ENCODE assay signal across 27 mouse cellular contexts in the genomic region with DNA sequence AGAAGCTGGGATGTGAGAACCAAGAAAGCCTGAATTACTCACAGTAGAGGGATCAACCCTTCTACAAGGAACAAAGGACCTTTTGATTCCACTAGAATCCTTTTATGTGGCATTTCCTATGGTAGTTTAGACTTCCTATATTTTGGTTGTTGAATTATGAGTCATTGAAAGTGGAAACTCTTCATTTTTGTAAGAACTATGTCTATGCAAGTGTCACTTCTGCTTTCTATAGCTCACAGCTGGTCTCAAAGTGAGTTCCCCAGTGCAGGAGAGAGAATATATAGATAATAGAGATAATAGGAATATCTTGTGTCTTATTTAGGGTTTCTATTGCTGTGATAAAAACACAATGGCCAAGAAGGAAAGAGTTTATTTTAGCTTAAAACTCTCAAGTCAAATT. TPM values are rescaled to one million over a fixed set of nuclear protein-coding genes. Genes with fewer than 3 reads are reported as not detected.
DNase-seq lines count a peak whose midpoint lies in the region; ATAC-seq and TF ChIP-seq lines count a peak whose summit lies in the region.
"Had no signal": no experiment of that assay in that cellular context is flagged by ENCODE, and none has a peak within 500 bp of the region (broad histone marks: within the 10 kb centered on the region; RNA-seq: fewer than 3 reads in every experiment).

No protein-coding gene starts in this region.

- H3K9ac ChIP-seq in CH12.LX (ENCODE audit: insufficient read depth, low read depth): peak overlapping the region; percentile 28; the same call in 1 of the 2 replicates
- no peak overlapping the region for H3K9ac ChIP-seq in midbrain, embryonic 14.5 days (replicated peaks; ENCODE audit: low read length)
- H3K9ac ChIP-seq: embryonic facial prominence, embryonic 13.5 days; forebrain, embryonic 12.5 days; hindbrain, embryonic 13.5 days; midbrain, embryonic 13.5 days; neural tube, embryonic 12.5 days had no signal

- H3K79me2 ChIP-seq in CH12.LX (replicated peaks; ENCODE audit: control insufficient read depth, extremely low read depth, insufficient read depth, poor library complexity, severe bottlenecking): no peaks in the 10 kb centered on the region

- ATAC-seq in granulocyte monocyte progenitor cell, adult 5-6 weeks (replicated peaks; ENCODE audit: poor library complexity, severe bottlenecking): peak; percentile 77
- ATAC-seq in neutrophil, adult 5-6 weeks (ENCODE audit: extremely low read depth, insufficient number of reproducible peaks, low FRiP score, poor library complexity, severe bottlenecking): peak; percentile 80
- no peak for ATAC-seq in midbrain, embryonic 14.5 days (ENCODE audit: low FRiP score, low TSS enrichment)
- ATAC-seq: lung, postnatal 0 days; midbrain, embryonic 13.5 days had no signal

- DNase-seq in 3T3-L1 (ENCODE audit: low read depth, low spot score): peak; percentile 39
- peak; percentile 70 for DNase-seq in CH12.LX (ENCODE audit: extremely low read depth)
- DNase-seq in heart, postnatal 36 days: no peak
- DNase-seq in lung, postnatal 14 days: no peak
- DNase-seq in midbrain, embryonic 14.5 days: no peak
- DNase-seq: adrenal gland, postnatal 25 days; cerebellum, adult 11 months; cerebellum, postnatal 14 days; embryo, embryonic 11 days; gastrocnemius, adult 2 months; heart, adult 11 months; kidney, adult 18-20 months; liver; right cerebral cortex, adult 18-20 months; right cerebral cortex, postnatal 4 days had no signal

- no peak for TF ChIP-seq RAD21 in CH12.LX (IDR thresholded peaks at IDR 0.05; ENCODE audit: low read depth, low read length)

- no peak for TF ChIP-seq CTCF in CH12.LX (conservative IDR thresholded peaks at IDR 0.05 in 1 of 2, IDR thresholded peaks at IDR 0.05 in 1 of 2; ENCODE audit: low read depth in 2 of 2, low read length in 2 of 2)

- no peaks in the 10 kb centered on the region for H3K27me3 ChIP-seq in CH12.LX (replicated peaks)
- H3K27me3 ChIP-seq in midbrain, embryonic 14.5 days (ENCODE audit: control insufficient read depth, insufficient read depth, low read length): no peaks in the 10 kb centered on the region
- H3K27me3 ChIP-seq: embryonic facial prominence, embryonic 13.5 days; forebrain, embryonic 12.5 days; hindbrain, embryonic 13.5 days; megakaryocyte, embryonic 14.5 days; midbrain, embryonic 13.5 days; neural tube, embryonic 12.5 days had no signal

- dilution Hi-C loops in CH12.LX (cut with MboI; ENCODE audit: extremely low pct_ligation_motif_present, extremely low pct_unique_long_range_greater_than_20kb, low sequenced_read_pairs): no loop called here

- peak overlapping the region; percentile 44 for H3K4me2 ChIP-seq in CH12.LX (ENCODE audit: insufficient read depth, low read depth, poor library complexity, severe bottlenecking)
- no peak overlapping the region for H3K4me2 ChIP-seq in midbrain, embryonic 14.5 days (ENCODE audit: low read length)
- H3K4me2 ChIP-seq: embryonic facial prominence, embryonic 13.5 days; forebrain, embryonic 12.5 days; heart, embryonic 11.5 days; hindbrain, embryonic 13.5 days; midbrain, embryonic 13.5 days; neural tube, embryonic 12.5 days had no signal

- no peaks in the 10 kb centered on the region for H3K36me3 ChIP-seq in CH12.LX (replicated peaks in 1 of 2; ENCODE audit: control insufficient read depth in 1 of 2, insufficient read depth in 1 of 2, low read length in 1 of 2)
- no peaks in the 10 kb centered on the region for H3K36me3 ChIP-seq in midbrain, embryonic 14.5 days (ENCODE audit: control insufficient read depth, insufficient read depth, low read length)
- H3K36me3 ChIP-seq: embryonic facial prominence, embryonic 13.5 days; forebrain, embryonic 12.5 days; hindbrain, embryonic 13.5 days; limb, embryonic 10.5 days; midbrain, embryonic 13.5 days; neural tube, embryonic 12.5 days had no signal

- H3K27ac ChIP-seq in CH12.LX (ENCODE audit: insufficient read depth, low read depth): peak overlapping the region; percentile 96
- no peak overlapping the region for H3K27ac ChIP-seq in midbrain, embryonic 14.5 days (replicated peaks; ENCODE audit: low read depth, low read length)
- H3K27ac ChIP-seq: embryonic facial prominence, embryonic 13.5 days; forebrain, embryonic 12.5 days; gastrocnemius, adult 2 months; hindbrain, embryonic 13.5 days; limb, embryonic 10.5 days; midbrain, embryonic 13.5 days; neural tube, embryonic 12.5 days had no signal

- TF ChIP-seq EP300 in CH12.LX (IDR thresholded peaks at IDR 0.05; ENCODE audit: low read length): peak; percentile 99

- intact Hi-C loops in heart, postnatal 36 days (cut with DNase I): no loop called here

- TF ChIP-seq POLR2A in CH12.LX (IDR thresholded peaks at IDR 0.05; ENCODE audit: low read depth, low read length): no peak

- H3K4me1 ChIP-seq in CH12.LX (ENCODE audit: control insufficient read depth in 1 of 2, insufficient read depth in 2 of 2): peaks cover 16 to 40% of the 10 kb centered on the region in 2 experiments
- no peaks in the 10 kb centered on the region for H3K4me1 ChIP-seq in midbrain, embryonic 14.5 days (ENCODE audit: control insufficient read depth, insufficient read depth, low read length)
- H3K4me1 ChIP-seq: embryonic facial prominence, embryonic 13.5 days; forebrain, embryonic 12.5 days; limb, embryonic 10.5 days; midbrain, embryonic 13.5 days; neural tube, embryonic 12.5 days had no signal

- H3K9me3 ChIP-seq in CH12.LX (replicated peaks; ENCODE audit: low read length): no peaks in the 10 kb centered on the region
- H3K9me3 ChIP-seq in midbrain, embryonic 14.5 days (ENCODE audit: control insufficient read depth, low read length): no peaks in the 10 kb centered on the region
- H3K9me3 ChIP-seq: embryonic facial prominence, embryonic 13.5 days; forebrain, embryonic 12.5 days; hindbrain, embryonic 13.5 days; limb, embryonic 10.5 days; megakaryocyte, embryonic 14.5 days; midbrain, embryonic 13.5 days; neural tube, embryonic 12.5 days had no signal

- H3K4me3 ChIP-seq in CH12.LX (replicated peaks in 1 of 3; ENCODE audit: low read depth in 2 of 3, low read length in 2 of 3, poor library complexity in 1 of 3): no peak overlapping the region
- no peak overlapping the region for H3K4me3 ChIP-seq in midbrain, embryonic 14.5 days (replicated peaks; ENCODE audit: low read depth, low read length)
- H3K4me3 ChIP-seq: embryonic facial prominence, embryonic 13.5 days; erythroblast, embryonic 14.5 days; forebrain, embryonic 12.5 days; gastrocnemius, adult 2 months; hindbrain, embryonic 13.5 days; limb, embryonic 10.5 days; megakaryocyte, embryonic 14.5 days; midbrain, embryonic 13.5 days; neural tube, embryonic 12.5 days had no signal

- in situ Hi-C loops in CH12.LX (cut with MboI; ENCODE audit: low pct_ligation_motif_present, low pct_unique_long_range_greater_than_20kb, low sequenced_read_pairs): no loop called here

TF ChIP-seq in CH12.LX, 34 proteins besides CTCF, POLR2A, EP300 and RAD21:
- TF ChIP-seq GABPA (IDR thresholded peaks at IDR 0.05; ENCODE audit: insufficient replicate concordance, low read depth, low read length) (no peak), RCOR1 (conservative IDR thresholded peaks at IDR 0.05; ENCODE audit: low read depth, low read length) (peak; percentile 95), ZC3H11A (IDR thresholded peaks at IDR 0.05; ENCODE audit: low read depth, low read length) (no peak), CHD2 (IDR thresholded peaks at IDR 0.05; ENCODE audit: low read length) (peak; percentile 84), MEF2A (IDR thresholded peaks at IDR 0.05; ENCODE audit: borderline replicate concordance, low read depth, low read length) (peak; percentile 71), ZNF384 (IDR thresholded peaks at IDR 0.05; ENCODE audit: low read depth, low read length) (no peak), JUND (conservative IDR thresholded peaks at IDR 0.05; ENCODE audit: low read depth, low read length) (peak; percentile 95), ETS1 (conservative IDR thresholded peaks at IDR 0.05; ENCODE audit: low read depth, low read length) (peak; percentile 90), USF1 (IDR thresholded peaks at IDR 0.05; ENCODE audit: low read depth, low read length) (no peak), BHLHE40 (IDR thresholded peaks at IDR 0.05; ENCODE audit: low read depth, low read length) (peak; percentile 68), MAFK (IDR thresholded peaks at IDR 0.05; ENCODE audit: insufficient replicate concordance, low read length) (peak; percentile 73; the same call in 1 of the 2 replicates), IRF4 (IDR thresholded peaks at IDR 0.05; ENCODE audit: low read depth, low read length) (peak; percentile 98), SIN3A (IDR thresholded peaks at IDR 0.05; ENCODE audit: low read length) (peak; percentile 3; the same call in 1 of the 2 replicates), TCF12 (IDR thresholded peaks at IDR 0.05; ENCODE audit: low read depth, low read length) (peak; percentile 95), JUN (IDR thresholded peaks at IDR 0.05; ENCODE audit: insufficient read depth, low read depth, low read length) (peak; percentile 94)

RNA-seq across cellular contexts. Expression of gene Serpinb8, which starts 6.9 kb away (rescaled TPM):
- total RNA-seq in CH12.LX (2012; rRNA removed): 15.1 and 34.2 TPM in 2 replicates
- total RNA-seq in CH12.LX (2014; rRNA removed): 1.8 and 2.3 TPM in 2 replicates
- polyA plus RNA-seq in CH12.LX (2012; ENCODE audit: insufficient read length, low read depth): 3.7 TPM in 2 replicates
- 0.68 and 0.82 TPM in 2 replicates for total RNA-seq in granulocyte monocyte progenitor cell, adult 5-6 weeks (2014; fragmentation: Nextera tagmentation)
- total RNA-seq in granulocyte monocyte progenitor cell, adult 5-6 weeks (2017): 0.52 TPM in 1 of 2 replicates, not detected in the other
- total RNA-seq in neutrophil, adult 5-6 weeks (2017): 1.7 and 3.3 TPM in 2 replicates
- 1 to 10 TPM; 3.6 to 6.0 TPM for total RNA-seq in heart, postnatal 36 days (2021)
- 0.12 and 0.36 TPM in 2 replicates for polyA plus RNA-seq in midbrain, embryonic 14.5 days (2014; fragmentation: Nextera tagmentation; extraction: Ambion mirVana)
- polyA plus RNA-seq: erythroblast, embryonic 14.5 days had no signal

Comparison
In these comparisons a context has a peak if more than half of its experiments do, and no peak if none do; other contexts are left out.
1. DNase-seq: peak in 3T3-L1 (single experiment) and CH12.LX (single experiment); none in heart, postnatal 36 days (0 of 2), lung, postnatal 14 days (single experiment) and midbrain, embryonic 14.5 days (single experiment).